Mouse (Mus musculus) frontal cortex, adult 2 months (tissue): ENCODE data around the gene 2510009E07Rik. TPM values are rescaled to one million over a fixed set of nuclear protein-coding genes. Genes with fewer than 3 reads are reported as not detected.
"Not testable (repeated sequence)": the region's sequence is repeated elsewhere in the genome, so short reads cannot be mapped to it uniquely, and the experiment has no call there.

ENCODE experiments used
- DNase-seq, 2 experiments: peaks; one replicate each; pipeline ENCODE4 v3.0.0; 2022; ENCODE audit warnings: low spot score in 1 of 2; ENCODE audit errors: extremely low spot score in 1 of 2
- polyA plus RNA-seq: library from polyadenylated mRNA; depleted of rRNA; stranded (reverse); fragments of >200 nt; gene quantifications from 2 replicates; pipeline ENCODE4 v1.2.3, GENCODE M21; 2012

Gene 2510009E07Rik
- polyA plus RNA-seq, 1 experiment, result 32.8 TPM

GRCm38 (mm10) chr16:21687406-21687805 lies 7.1 kb downstream of the 2510009E07Rik start:
- DNase-seq, result peak in 1 of 2 experiments; percentile 63

GRCm38 (mm10) chr16:21676791-21677190 lies 17.7 kb downstream of the 2510009E07Rik start:
- DNase-seq, result no peak

- not testable (repeated sequence) for DNase-seq
These were observed 20.8 kb downstream of the 2510009E07Rik start for GRCm38 (mm10) chr16:21673651-21674050.

GRCm38 (mm10) chr16:21673046-21673445 lies 21.4 kb downstream of the 2510009E07Rik start:
- DNase-seq, result not testable (repeated sequence)

- DNase-seq, result no peak
These were observed 22.6 kb downstream of the 2510009E07Rik start for GRCm38 (mm10) chr16:21671878-21672277.

- no peak for DNase-seq
These were observed 29.0 kb downstream of the 2510009E07Rik start for GRCm38 (mm10) chr16:21665423-21665986.

GRCm38 (mm10) chr16:21664633-21665363 lies 29.7 kb downstream of the 2510009E07Rik start:
- DNase-seq, result no peak

GRCm38 (mm10) chr16:21655961-21656360 lies 38.5 kb downstream of the 2510009E07Rik start:
- no peak for DNase-seq

GRCm38 (mm10) chr16:21655291-21655690 lies 39.2 kb downstream of the 2510009E07Rik start:
- DNase-seq, result no peak

- DNase-seq, result no peak
These were observed 40.1 kb downstream of the 2510009E07Rik start for GRCm38 (mm10) chr16:21654384-21654783.

GRCm38 (mm10) chr16:21653151-21653550 lies 41.3 kb downstream of the 2510009E07Rik start:
- DNase-seq, result no peak

GRCm38 (mm10) chr16:21651161-21651560 lies 43.3 kb downstream of the 2510009E07Rik start:
- no peak for DNase-seq

- DNase-seq, result no peak
These were observed 44.2 kb downstream of the 2510009E07Rik start for GRCm38 (mm10) chr16:21650289-21650688.

- no peak for DNase-seq
These were observed 45.7 kb downstream of the 2510009E07Rik start for GRCm38 (mm10) chr16:21648800-21649199.

- no peak for DNase-seq
These were observed 48.0 kb downstream of the 2510009E07Rik start for GRCm38 (mm10) chr16:21646496-21646895.

GRCm38 (mm10) chr16:21645915-21646314 lies 48.5 kb downstream of the 2510009E07Rik start:
- no peak for DNase-seq

- DNase-seq, result no peak
These were observed 49.9 kb downstream of the 2510009E07Rik start for GRCm38 (mm10) chr16:21644574-21644973.

- peak in 1 of 2 experiments; percentile 54 for DNase-seq
These were observed 50.4 kb downstream of the 2510009E07Rik start for GRCm38 (mm10) chr16:21644066-21644561.

GRCm38 (mm10) chr16:21643621-21644041 lies 50.8 kb downstream of the 2510009E07Rik start:
- DNase-seq, result no peak

- no peak for DNase-seq
These were observed 51.6 kb downstream of the 2510009E07Rik start for GRCm38 (mm10) chr16:21642906-21643305.

GRCm38 (mm10) chr16:21641944-21642343 lies 52.5 kb downstream of the 2510009E07Rik start:
- DNase-seq, result no peak
